Mouse (Mus musculus): Measurements from ENCODE around the gene Irf1.

DNA sequence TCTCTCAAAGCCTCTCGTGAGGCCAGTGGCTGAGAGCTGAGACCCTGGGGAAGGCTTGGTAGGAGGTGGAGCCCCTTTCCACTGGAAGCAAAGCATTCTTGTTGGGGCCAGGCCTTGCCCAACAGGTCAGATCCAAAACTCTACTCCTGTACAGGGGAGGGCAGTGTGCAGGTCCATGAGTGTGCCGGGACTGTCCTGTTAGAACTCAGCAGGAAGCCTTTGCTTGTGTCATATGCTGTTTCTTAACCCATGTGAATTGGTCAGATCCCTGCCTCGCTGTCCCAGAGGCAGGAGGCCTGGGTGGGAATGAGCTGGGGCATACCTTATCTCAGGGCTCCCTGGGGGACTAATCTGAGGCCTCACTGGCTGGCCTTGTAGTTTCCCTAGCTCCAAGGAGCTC, 10.4 kb downstream of the Irf1 start:
- TF ChIP-seq CTCF (IDR thresholded peaks at IDR 0.05; ENCODE audit: extremely low read depth, insufficient read depth, low read length) (no peak), POLR2A (IDR thresholded peaks at IDR 0.05; ENCODE audit: extremely low read depth, insufficient read depth, low read length) (no peak)

Measured in cortical plate, adult 2 months (tissue).